Mouse (Mus musculus) bone marrow, adult 2 months (tissue): Measurements from ENCODE around the gene Tgfbr2. TPM values are rescaled to one million over a fixed set of nuclear protein-coding genes. Genes with fewer than 3 reads are reported as not detected.
"Not testable (repeated sequence)": the region's sequence is repeated elsewhere in the genome, so short reads cannot be mapped to it uniquely, and the experiment has no call there.

Source experiments
- H3K27ac ChIP-seq: fragments of 200-500 bp; 2 replicates; pipeline ENCODE4 v1.5.1; 2012; ENCODE audit warnings: low read depth, mild to moderate bottlenecking, control low read depth, inconsistent platforms, low read length; ENCODE audit not compliant: control insufficient read depth, poor library complexity, insufficient read depth
- H3K4me1 ChIP-seq: fragments of 200-500 bp; 2 replicates; pipeline ENCODE4 v1.6.1; 2011; ENCODE audit warnings: low read length; ENCODE audit not compliant: control insufficient read depth, insufficient read depth
- H3K4me3 ChIP-seq: fragments of 200-500 bp; replicated peaks from 2 replicates; pipeline ENCODE3; 2011; ENCODE audit warnings: mild to moderate bottlenecking, low read depth, low read length, control low read depth; ENCODE audit not compliant: control insufficient read depth
- CTCF ChIP-seq: fragments of 200-500 bp; IDR thresholded peaks from 2 replicates; pipeline ENCODE4 v1.5.1; 2011; ENCODE audit warnings: low read length, control low read depth; ENCODE audit not compliant: control insufficient read depth, insufficient read depth
- POLR2A ChIP-seq: fragments of 200-500 bp; IDR thresholded peaks from 2 replicates; pipeline ENCODE4 v1.6.1; 2011; ENCODE audit warnings: low read depth, mild to moderate bottlenecking, control low read depth, low read length, borderline replicate concordance; ENCODE audit not compliant: control insufficient read depth
- WGBS: fragments of 180-500 bp; shearing (Covaris S2); methylation state at CpG from one replicate; pipeline ENCODE4 v1.1.7; 2018; 5-methylcytosine and 5-hydroxymethylcytosine counted together
- polyA plus RNA-seq: library from polyadenylated mRNA; stranded (reverse); fragments of >200 nt; gene quantifications from 2 replicates; pipeline ENCODE4 v1.2.4, GENCODE M21; 2011; ENCODE audit warnings: low replicate concordance; ENCODE audit not compliant: missing spikeins, insufficient read depth, insufficient read length

Tgfbr2 gene
- polyA plus RNA-seq, 1 experiment = 4.7 TPM

- WGBS = 50% methylated on average over 4 of the region's 4 CpGs
- Histone ChIP-seq H3K4me3 (no peak overlapping the region), H3K27ac (no peak overlapping the region), H3K4me1 (no peaks in the 10 kb centered on the region)
- TF ChIP-seq POLR2A = no peak
Observed at GRCm38 (mm10) chr9:116041369-116041768, 133.8 kb downstream of the Tgfbr2 start.

GRCm38 (mm10) chr9:116040852-116041251 lies 134.3 kb downstream of the Tgfbr2 start:
- 91% methylated on average over 14 of the region's 14 CpGs for WGBS
- H3K27ac ChIP-seq, H3K4me1 ChIP-seq, H3K4me3 ChIP-seq: not testable (repeated sequence)

GRCm38 (mm10) chr9:116039981-116040380 lies 135.2 kb downstream of the Tgfbr2 start:
- TF ChIP-seq CTCF (no peak), POLR2A (no peak)
- no peak overlapping the region for H3K4me3 ChIP-seq
- WGBS = 77% methylated on average over 4 of the region's 4 CpGs

GRCm38 (mm10) chr9:116038275-116038674 lies 136.9 kb downstream of the Tgfbr2 start:
- 83% methylated on average over 6 of the region's 6 CpGs for WGBS
- no peaks in the 10 kb centered on the region for H3K4me1 ChIP-seq

More at GRCm38 (mm10) chr9:116039981-116040380, 135.2 kb downstream of the Tgfbr2 start:
- no peaks in the 10 kb centered on the region for H3K4me1 ChIP-seq
- no peak overlapping the region for H3K27ac ChIP-seq

More at GRCm38 (mm10) chr9:116038275-116038674, 136.9 kb downstream of the Tgfbr2 start:
- H3K4me3 ChIP-seq = no peak overlapping the region
- no peak overlapping the region for H3K27ac ChIP-seq
- TF ChIP-seq CTCF (no peak), POLR2A (no peak)
